Mouse (Mus musculus): ENCODE measurements at regions not wholly inside any gene's neighbourhood (a gene's known extent, or its start where the extent isn't known, plus 50 kb on each side); places are given as distances from the start of the nearest gene placed in this dataset.
A peak's percentile ranks its signal among the peaks of the same experiment; 100 is the strongest.

DNA sequence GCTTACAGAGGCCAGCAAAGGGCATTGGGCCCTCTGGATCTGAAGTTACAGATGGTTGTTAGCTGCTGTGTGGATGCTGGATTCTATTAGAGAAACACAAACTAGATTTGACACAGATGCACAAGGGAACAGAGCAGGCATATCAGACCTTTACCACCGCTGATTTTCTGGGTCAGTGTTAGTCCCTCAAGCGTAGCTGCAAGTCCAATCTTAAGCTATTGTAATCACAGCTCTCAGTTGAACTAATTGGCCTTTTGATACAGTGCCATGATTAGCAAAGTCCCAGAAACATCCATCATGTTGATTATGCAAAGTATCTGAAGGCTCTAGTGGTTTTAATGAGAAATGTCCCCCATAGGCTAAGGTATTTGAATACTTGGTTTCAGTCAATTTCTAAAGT lies 54.2 kb upstream of the Plppr5 start:
- DNase-seq (ENCODE audit: low read depth), result no peak

DNA sequence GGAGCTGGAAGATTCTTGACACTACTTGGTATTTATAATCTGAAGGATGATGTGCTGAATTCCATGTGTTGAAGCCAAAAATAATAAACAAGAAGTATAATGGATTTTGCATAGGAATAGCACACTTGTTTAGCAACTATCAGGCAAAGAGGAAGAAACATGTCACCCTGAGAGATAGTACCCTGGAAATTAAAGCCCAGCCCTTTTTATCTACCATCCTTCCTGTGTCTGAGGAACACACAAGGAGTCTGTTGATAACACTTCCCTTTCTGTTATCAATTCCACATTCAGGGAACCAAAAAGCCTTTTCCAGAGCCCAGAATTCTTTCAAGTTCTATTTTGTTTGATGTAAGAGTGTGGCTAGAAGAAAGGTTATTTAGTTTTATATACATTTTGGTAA lies 66.5 kb upstream of the Plppr5 start:
- no peak for DNase-seq (ENCODE audit: low read depth)

DNA sequence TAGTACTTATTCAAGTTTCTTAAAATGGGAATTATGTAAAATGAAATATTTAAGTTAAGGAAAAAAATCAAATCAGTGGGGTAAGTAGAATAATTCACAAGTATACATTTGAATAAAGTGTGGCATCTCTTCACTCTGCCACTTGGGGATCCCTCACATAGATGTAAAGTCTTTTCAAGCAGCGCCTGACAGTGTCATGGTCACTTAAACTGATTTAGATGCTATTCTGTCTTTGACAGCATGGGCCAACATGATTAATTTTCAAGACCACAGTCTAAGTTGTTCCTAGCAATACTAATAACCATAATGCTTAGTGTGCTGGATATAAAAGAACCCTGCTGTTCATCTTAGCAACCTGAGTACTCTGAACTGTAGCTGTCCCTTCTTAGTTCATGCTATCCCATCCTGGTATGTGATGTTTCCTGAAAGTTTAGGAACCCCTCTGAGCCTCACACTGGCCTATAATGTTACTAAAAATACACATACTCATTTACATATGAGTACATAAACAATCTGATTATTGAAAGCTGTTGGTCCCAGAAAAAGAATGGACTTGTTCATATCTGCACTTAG lies 68.4 kb upstream of the Plppr5 start:
- DNase-seq (ENCODE audit: low read depth), result no peak

DNA sequence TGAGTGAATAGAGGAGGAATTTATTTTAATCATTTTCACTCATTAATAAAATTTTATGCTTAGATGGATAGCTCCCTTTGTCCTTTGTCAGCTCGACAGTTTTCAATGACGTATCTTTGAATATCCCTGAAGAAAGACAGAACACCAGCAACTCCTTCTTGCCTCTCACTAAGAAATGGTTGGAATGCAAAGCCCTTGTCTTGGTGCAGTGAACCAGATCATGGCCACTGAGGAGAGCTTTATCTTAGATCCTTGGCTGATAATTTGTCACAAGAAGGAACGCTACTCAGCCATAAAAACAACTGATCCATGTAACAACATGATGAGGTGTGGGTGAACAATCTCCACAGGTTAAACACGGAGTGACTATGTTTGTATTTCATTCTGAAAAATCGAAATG lies 73.5 kb upstream of the Plppr5 start:
- DNase-seq (ENCODE audit: low read depth), result no peak

DNA sequence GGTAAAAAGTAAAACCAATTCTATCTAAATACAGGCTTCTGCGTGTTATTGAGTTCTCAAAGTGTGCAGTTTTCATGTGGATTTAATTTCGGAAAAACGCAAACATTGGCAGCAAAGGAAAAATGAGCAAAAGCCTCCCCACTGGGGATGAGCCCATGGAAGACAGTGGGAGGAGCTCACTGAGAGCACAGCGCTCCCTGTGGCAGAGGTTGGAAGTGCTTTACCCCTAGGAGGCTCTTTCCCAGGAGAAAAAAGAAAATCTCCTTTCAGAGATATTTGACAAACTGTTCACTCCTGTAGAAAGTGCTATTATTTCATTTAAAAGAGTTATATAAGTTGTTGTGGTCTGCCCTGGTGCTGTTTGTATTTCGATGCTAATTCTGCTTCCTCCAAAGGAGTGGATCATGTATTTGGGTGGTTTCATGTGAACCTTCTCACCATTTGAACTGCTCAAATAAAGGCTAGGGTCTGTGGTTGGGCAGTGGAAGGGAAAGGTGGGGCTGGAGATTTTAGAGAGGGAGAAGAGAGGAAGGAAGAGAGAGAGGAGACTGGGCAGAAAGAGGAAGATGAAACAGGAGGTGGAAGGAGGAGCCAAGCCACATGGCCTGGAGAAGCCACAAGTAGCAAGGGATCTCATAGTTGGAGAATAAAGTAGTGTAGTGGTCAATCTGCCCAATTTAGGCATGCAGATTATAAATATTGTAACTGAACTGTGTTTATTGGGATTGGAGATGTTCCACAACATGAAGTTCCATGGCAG lies 76.3 kb upstream of the Plppr5 start:
- no peak for DNase-seq (ENCODE audit: low read depth)

DNA sequence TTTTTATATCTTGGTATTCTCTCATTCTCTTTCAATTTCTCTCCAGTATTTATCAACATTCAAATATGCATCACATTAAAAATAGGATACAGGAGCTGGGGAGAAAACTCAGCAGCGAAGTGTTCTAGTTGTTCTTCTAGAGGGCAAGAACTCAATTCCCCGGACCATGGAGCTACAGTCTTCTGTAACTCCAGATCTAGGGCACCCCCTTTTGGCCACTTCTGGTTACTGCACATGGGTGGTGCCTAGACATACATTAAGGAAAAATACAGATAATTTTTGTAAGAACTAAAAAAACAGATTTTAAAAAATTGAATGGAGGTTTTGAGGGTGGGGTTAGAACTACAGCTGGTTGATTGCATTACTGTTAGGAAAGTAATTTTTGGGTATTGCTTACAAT lies 80.5 kb upstream of the Plppr5 start:
- peak; percentile 3 for DNase-seq (ENCODE audit: low read depth)

DNA sequence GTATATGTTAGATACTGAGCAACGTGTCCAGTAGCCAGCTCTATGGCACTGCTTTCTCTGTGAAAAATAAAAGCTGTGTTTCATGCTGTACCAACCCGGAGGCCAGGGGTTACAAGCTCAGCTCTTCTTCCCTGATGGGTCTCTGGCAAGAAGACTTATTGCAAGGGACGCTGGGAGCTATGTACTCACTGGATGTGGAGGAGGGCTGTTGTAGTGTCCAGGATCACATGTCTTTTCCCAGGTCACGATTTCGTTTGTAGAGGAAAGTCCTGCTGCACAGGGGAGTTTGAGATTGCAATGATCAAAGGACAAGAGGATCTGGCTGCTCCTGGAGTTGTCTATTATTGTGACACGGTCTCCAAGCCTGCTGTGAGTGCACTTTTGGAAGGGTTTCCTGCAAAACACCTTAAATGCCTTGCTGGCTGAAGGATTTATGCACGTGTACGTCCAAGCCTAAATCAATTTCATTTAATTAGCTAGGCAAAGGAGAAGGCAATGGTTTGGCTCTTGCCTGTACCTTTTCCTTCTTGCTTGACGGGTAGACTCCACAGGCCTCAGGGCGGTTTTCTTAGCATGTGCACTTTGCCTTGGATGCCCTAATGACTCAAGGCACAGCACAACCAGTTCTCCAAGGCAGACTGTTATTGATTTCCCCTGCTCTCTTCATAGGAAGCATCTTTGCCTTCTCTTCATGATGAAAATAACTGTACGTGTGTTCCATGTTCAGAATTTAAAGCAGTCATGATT lies 87.2 kb upstream of the Plppr5 start:
- no peak for DNase-seq (ENCODE audit: low read depth)

DNA sequence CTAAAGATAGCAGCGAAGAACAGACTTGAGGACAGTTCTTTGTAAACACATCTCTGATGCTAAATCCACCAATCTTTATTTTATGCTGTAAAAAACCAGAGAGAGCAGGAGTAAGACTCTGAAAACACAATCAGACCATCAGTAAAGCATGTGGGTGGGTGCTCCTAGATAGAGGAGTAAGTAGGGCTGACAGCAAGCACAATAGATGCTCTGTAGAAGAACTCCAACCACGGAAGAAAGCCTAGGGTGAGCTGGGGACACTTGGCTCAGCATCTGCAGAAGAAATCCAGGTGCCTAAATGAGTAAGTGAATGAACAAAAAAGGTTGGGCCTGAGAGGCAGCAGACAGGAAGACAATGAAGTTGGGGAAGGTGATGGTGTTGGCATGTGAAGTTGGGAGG lies 88.3 kb upstream of the Plppr5 start:
- DNase-seq (ENCODE audit: low read depth), result no peak

DNA sequence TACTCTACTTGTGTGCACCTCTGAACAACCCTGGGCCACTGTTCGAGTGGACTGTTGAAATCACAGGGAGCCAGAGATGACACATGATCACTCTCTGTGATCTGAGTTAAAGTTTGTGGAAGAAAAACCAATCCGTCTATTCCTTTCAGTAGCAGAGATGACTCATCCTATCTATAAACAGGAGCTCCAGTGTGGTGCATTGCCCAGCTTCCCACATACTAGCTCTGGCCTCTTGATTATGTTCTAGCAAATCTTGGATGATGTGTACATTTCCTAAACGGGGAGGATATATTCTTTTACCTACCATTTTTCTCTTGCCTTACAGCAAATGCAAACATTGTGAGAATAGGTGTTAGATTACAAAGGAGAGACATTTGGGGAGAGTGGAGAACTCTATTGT lies 94.5 kb upstream of the Plppr5 start:
- DNase-seq (ENCODE audit: low read depth), result no peak

DNA sequence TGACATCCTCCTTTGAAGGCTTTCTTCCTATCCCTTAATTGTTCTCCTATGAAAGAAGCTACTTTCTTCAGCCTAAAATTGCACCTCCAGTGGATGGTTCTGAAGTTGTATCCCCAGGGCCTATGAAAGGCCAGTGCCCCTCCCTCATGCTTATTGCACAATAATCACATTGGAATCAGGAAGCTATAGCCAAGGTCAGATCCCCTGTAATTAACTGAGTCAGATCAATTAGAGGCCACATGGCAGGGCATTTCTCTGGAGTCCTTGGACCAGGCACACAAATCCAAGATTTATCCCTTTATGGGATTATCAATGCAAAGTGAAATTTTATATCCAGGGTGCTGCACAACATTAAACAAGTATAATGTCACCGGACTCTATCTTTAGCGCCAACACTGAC lies 98.8 kb upstream of the Plppr4 start:
- DNase-seq (ENCODE audit: low read depth), result no peak

DNA sequence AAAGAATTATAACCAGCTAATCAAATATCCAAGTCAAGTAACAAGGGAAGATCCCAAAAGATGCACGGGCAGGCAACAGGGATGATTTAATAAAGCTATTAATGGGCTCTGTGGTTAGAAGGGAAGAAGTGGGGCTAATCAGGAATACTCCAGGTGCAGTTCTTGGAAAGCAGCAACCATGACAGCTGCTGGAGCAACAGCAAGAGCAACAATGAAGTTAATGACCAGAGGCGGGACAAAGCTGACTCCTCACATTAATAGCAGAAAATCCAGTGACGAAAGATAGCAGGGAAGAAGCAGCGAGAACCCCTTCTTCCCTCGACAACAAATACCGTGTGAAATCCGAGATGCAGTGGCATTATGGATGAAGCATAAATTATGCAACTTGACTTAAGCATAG lies 89.9 kb upstream of the Plppr4 start:
- no peak for DNase-seq (ENCODE audit: low read depth)

DNA sequence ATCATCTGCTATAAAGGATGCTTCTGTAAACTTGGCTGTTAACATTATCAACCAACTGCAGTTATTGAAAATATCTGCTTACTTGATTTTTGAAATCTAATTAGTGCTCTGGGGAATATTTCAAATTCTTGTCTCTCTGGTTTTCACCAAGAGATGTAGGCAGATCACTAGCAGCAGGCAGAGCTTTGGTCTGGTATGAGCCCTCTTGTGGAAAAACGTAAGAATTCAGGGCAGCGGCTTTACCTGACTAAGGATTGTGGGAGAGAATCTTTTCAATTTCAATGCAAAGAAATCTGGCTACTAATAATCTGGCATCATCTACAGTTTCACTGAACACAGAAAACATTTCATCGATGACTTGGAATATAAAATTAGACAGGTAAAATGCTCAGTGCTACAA lies 81.2 kb upstream of the Plppr4 start:
- DNase-seq (ENCODE audit: low read depth), result no peak

DNA sequence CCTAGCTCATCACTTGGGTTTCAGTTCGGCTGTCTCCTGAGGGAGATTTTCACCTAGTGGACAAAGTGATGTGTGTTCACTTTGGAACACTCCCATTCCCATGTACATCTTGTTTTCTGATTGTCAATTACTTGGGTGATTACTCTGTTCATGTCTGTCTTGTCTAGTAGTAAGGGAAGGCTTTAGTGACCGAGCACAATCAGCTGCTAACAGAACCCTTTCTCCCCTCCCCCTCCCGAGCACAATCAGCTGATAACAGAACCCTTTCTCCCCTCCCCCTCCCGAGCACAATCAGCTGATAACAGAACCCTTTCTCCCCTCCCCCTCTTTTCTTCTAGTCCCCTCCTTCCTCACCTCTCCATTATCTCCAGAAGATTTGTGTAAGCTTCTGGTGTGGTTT lies 79.6 kb upstream of the Plppr4 start:
- no peak for DNase-seq (ENCODE audit: low read depth)

DNA sequence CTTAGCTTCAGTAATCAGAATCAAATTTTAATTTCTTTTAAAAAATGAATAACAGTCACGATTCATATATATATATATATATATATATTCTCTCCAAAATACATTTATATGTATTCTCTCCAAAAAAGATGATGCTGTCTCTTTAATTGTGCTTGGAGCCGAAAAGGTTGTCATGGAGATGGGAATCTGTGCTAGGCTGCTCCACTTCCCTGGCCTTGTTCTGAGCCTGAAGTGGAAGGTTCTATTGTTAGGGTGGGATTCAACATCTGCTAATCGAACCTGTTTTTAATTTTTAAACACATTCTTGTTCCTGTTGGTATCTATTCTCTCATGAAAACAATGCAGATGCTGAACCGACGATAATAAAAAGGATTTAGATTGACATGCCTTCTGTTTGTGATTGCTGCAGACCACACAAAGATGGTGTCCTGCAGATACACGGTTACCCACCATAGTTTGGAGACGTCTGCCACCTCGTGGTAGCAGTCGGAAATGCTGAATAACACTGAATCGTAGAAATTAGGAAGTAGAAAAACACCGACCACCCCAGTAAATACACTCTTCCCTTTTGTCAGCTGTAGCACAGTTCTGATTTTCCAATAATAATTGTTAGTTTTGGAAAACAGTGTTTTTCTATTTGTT lies 77.9 kb upstream of the Plppr4 start:
- peak; percentile 52 for DNase-seq (ENCODE audit: low read depth)

DNA sequence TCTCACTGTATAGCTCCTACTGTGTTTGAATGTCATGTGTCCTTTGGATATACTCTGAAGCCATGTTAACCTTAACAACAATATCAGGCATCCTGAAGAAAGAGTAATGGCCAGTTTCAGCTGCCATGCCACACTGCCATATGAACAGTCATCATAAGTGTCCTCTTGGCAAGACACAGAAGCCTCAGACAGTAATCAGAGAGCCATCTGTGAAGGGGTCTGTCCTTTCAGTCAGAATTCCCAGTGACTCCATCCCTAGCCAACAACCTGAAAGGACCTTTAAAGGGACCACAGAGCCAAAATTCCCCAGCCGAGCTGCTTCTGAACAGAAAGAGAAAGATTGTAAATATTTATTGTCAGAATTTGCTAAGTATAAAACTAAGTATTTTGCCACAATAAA lies 63.9 kb upstream of the Plppr4 start:
- DNase-seq (ENCODE audit: low read depth), result no peak

DNA sequence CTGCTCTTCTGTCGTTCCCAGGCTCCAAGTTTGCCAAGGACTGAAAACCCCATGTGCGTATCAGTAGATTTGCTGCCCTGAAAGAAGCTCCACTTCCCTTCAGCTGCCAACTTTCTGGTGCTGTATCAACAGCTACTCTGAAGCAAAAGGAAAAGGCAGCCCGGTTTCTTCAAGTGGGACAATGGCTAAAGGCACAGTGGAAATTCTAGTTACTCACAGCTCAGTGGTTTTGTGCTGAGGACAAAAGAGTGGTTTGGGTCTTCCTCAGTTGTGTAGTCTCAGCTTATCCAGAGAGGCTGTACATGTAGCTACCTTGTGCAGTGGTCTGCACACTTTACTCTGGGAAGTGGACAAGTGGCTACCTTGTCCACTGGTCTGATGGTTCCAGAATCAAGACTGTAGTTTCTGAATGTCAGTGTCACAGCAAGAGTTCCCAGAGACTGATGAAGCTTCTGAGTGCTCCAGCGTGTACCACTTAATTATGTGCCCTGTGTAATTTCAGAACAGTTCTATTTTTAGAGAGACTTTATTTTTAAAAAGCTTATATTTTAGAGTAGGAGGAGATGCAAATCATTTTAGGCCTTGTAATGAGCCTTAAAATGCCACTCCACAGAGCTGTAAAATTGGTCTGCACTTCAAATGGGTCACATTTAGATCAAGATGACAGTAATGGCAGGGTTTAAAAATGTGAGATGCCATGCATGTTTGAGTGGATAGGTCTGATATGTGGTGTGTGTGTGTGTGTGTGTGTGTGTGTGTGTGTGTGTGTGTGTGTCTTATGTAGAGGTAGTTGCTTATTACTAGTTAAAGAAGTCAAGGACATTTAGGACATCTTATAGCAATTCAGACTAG lies 52.4 kb upstream of the Plppr4 start:
- DNase-seq (ENCODE audit: low read depth), result no peak

Measured in c-Kit-positive CD71-negative TER-119-negative erythroid progenitor cells, embryonic 14.5 days (primary cell).